Mouse (Mus musculus) ES-E14 (cell line): ENCODE results near the gene Tmprss4.

Experiments
- CHD2 ChIP-seq: IDR thresholded peaks from 2 replicates; pipeline ENCODE4 v1.6.1; 2014; ENCODE audit warnings: mild to moderate bottlenecking, low read depth, low read length, inconsistent platforms
- MAFK ChIP-seq: IDR thresholded peaks from 2 replicates; pipeline ENCODE4 v1.6.1; 2014; ENCODE audit warnings: mild to moderate bottlenecking, low read depth, low read length, inconsistent platforms; ENCODE audit not compliant: insufficient read depth

DNA sequence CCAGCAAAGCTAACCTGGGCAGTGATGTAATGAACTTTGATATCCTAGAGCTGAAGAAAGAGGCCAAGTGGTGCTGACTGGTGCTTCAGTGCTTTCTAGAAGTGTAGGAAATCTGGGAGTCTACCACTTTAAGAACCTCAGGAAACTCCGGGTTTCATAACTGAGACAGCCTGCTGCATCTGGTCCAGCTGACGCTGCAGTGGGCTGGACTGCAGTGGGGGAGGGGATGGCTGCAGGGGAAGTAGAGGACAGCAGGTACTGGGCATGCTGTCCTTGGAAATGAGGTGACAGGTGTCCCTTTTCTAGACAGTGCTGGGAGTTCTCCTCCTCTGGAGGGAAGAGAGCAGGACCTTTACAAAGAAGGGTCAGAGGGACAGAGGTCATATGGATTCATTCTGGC lies 22.1 kb downstream of the Tmprss4 start, which contains the start of gene BC049352:
- TF ChIP-seq CHD2 = no peak
- TF ChIP-seq MAFK = no peak
